In genomic region chr11:88382449-88382848, GRCm38 (mm10) we compare ENCODE assay signal across 27 mouse cellular contexts.
A peak's percentile ranks its signal among the peaks of the same experiment; 100 is the strongest.
DNase-seq lines count a peak whose midpoint lies in the region; ATAC-seq and TF ChIP-seq lines count a peak whose summit lies in the region.
"Had no signal": no experiment of that assay in that cellular context is flagged by ENCODE, and none has a peak within 500 bp of the region (broad histone marks: within the 10 kb centered on the region; RNA-seq: fewer than 3 reads in every experiment).

No protein-coding gene starts in this region.

- no peaks in the 10 kb centered on the region for H3K9me3 ChIP-seq in forebrain, embryonic 14.5 days (replicated peaks; ENCODE audit: control insufficient read depth, low read length)
- no peaks in the 10 kb centered on the region for H3K9me3 ChIP-seq in forebrain, embryonic 16.5 days (ENCODE audit: control insufficient read depth, low read length)
- no peaks in the 10 kb centered on the region for H3K9me3 ChIP-seq in hindbrain, embryonic 13.5 days
- no peaks in the 10 kb centered on the region for H3K9me3 ChIP-seq in hindbrain, postnatal 0 days (ENCODE audit: low read length)
- no peaks in the 10 kb centered on the region for H3K9me3 ChIP-seq in midbrain, embryonic 10.5 days (replicated peaks)
- H3K9me3 ChIP-seq in midbrain, embryonic 16.5 days (replicated peaks; ENCODE audit: control insufficient read depth, low read length, poor library complexity, severe bottlenecking): no peaks in the 10 kb centered on the region
- no peaks in the 10 kb centered on the region for H3K9me3 ChIP-seq in forebrain, postnatal 0 days (ENCODE audit: low read length)
- H3K9me3 ChIP-seq: kidney, embryonic 15.5 days; limb, embryonic 15.5 days; lung, embryonic 15.5 days; neural tube, embryonic 15.5 days had no signal

- no peak overlapping the region for H3K27ac ChIP-seq in forebrain, embryonic 14.5 days (ENCODE audit: low read depth, low read length)
- H3K27ac ChIP-seq in forebrain, embryonic 16.5 days (ENCODE audit: low read length): no peak overlapping the region
- H3K27ac ChIP-seq in hindbrain, embryonic 13.5 days: peak overlapping the region; percentile 83
- no peak overlapping the region for H3K27ac ChIP-seq in hindbrain, postnatal 0 days
- H3K27ac ChIP-seq in midbrain, embryonic 10.5 days (replicated peaks): peak overlapping the region; percentile 39; the same call in 1 of the 2 replicates
- no peak overlapping the region for H3K27ac ChIP-seq in midbrain, embryonic 16.5 days (ENCODE audit: low read length)
- H3K27ac ChIP-seq in forebrain, postnatal 0 days (ENCODE audit: low read depth, low read length): no peak overlapping the region
- H3K27ac ChIP-seq: kidney, embryonic 15.5 days; limb, embryonic 15.5 days; liver, embryonic 14.5 days; lung, embryonic 15.5 days; neural tube, embryonic 15.5 days had no signal

- H3K27me3 ChIP-seq in forebrain, embryonic 14.5 days (replicated peaks; ENCODE audit: control insufficient read depth, insufficient read depth, low read length): no peaks in the 10 kb centered on the region
- H3K27me3 ChIP-seq in forebrain, embryonic 16.5 days (replicated peaks; ENCODE audit: control insufficient read depth, insufficient read depth, low read length): no peaks in the 10 kb centered on the region
- no peaks in the 10 kb centered on the region for H3K27me3 ChIP-seq in hindbrain, embryonic 13.5 days
- no peaks in the 10 kb centered on the region for H3K27me3 ChIP-seq in hindbrain, postnatal 0 days (ENCODE audit: insufficient read depth, low read length)
- no peaks in the 10 kb centered on the region for H3K27me3 ChIP-seq in midbrain, embryonic 10.5 days (ENCODE audit: low read depth, poor library complexity, severe bottlenecking)
- no peaks in the 10 kb centered on the region for H3K27me3 ChIP-seq in midbrain, embryonic 16.5 days (ENCODE audit: control insufficient read depth, insufficient read depth, low read depth, low read length)
- no peaks in the 10 kb centered on the region for H3K27me3 ChIP-seq in forebrain, postnatal 0 days (ENCODE audit: insufficient read depth, low read length)
- H3K27me3 ChIP-seq: kidney, embryonic 15.5 days; limb, embryonic 15.5 days; lung, embryonic 15.5 days; neural tube, embryonic 15.5 days had no signal

- no peak overlapping the region for H3K4me3 ChIP-seq in forebrain, embryonic 14.5 days (ENCODE audit: low read depth, low read length)
- no peak overlapping the region for H3K4me3 ChIP-seq in forebrain, embryonic 16.5 days (replicated peaks; ENCODE audit: low read length)
- H3K4me3 ChIP-seq in hindbrain, embryonic 13.5 days: no peak overlapping the region
- H3K4me3 ChIP-seq in hindbrain, postnatal 0 days (ENCODE audit: low read length): no peak overlapping the region
- no peak overlapping the region for H3K4me3 ChIP-seq in midbrain, embryonic 10.5 days
- no peak overlapping the region for H3K4me3 ChIP-seq in midbrain, embryonic 16.5 days (ENCODE audit: low read depth, low read length)
- H3K4me3 ChIP-seq in forebrain, postnatal 0 days (ENCODE audit: low read depth, low read length): no peak overlapping the region
- H3K4me3 ChIP-seq: kidney, embryonic 15.5 days; limb, embryonic 15.5 days; lung, embryonic 15.5 days; myocyte; neural tube, embryonic 15.5 days had no signal

- peak; percentile 59 for DNase-seq in forebrain, embryonic 14.5 days (ENCODE audit: low spot score)
- DNase-seq in hindbrain, postnatal 0 days (ENCODE audit: low spot score): no peak
- no peak for DNase-seq in midbrain, embryonic 10.5 days (ENCODE audit: low spot score)
- peak; percentile 71 for DNase-seq in forebrain, postnatal 0 days
- DNase-seq in frontal cortex, postnatal 10 days (ENCODE audit: low spot score in 2 of 2): no peak
- DNase-seq: adrenal gland, postnatal 25 days; cerebellum, adult 9-10 months; gastrocnemius, postnatal 14 days; heart, adult 11 months; kidney, adult 11 months; kidney, postnatal 36 days; layer of hippocampus, adult 9-11 months; left cerebral cortex, postnatal 4 days; lung, postnatal 4 days; right cerebral cortex, adult 18-20 months; thymus, adult 18-20 months; thymus, postnatal 36 days had no signal

- no peak for ATAC-seq in forebrain, embryonic 14.5 days
- no peak for ATAC-seq in forebrain, embryonic 16.5 days
- no peak for ATAC-seq in hindbrain, embryonic 13.5 days (ENCODE audit: low FRiP score)
- ATAC-seq in hindbrain, postnatal 0 days: no peak
- no peak for ATAC-seq in midbrain, embryonic 16.5 days
- ATAC-seq in forebrain, postnatal 0 days: 0 out of 2 replicates have a peak, but pooled peaks have one; percentile 18
- ATAC-seq: CD4-positive, CD25-positive, alpha-beta regulatory T cell, adult 4 months had no signal

- H3K9ac ChIP-seq in forebrain, embryonic 14.5 days (ENCODE audit: low read length): no peak overlapping the region
- no peak overlapping the region for H3K9ac ChIP-seq in forebrain, embryonic 16.5 days (replicated peaks; ENCODE audit: low read depth, low read length)
- peak overlapping the region; percentile 29; the same call in 1 of the 2 replicates for H3K9ac ChIP-seq in hindbrain, embryonic 13.5 days
- no peak overlapping the region for H3K9ac ChIP-seq in hindbrain, postnatal 0 days (replicated peaks; ENCODE audit: low read length)
- H3K9ac ChIP-seq in midbrain, embryonic 16.5 days (ENCODE audit: low read depth, low read length): no peak overlapping the region
- H3K9ac ChIP-seq in forebrain, postnatal 0 days: no peak overlapping the region
- H3K9ac ChIP-seq: kidney, embryonic 15.5 days; limb, embryonic 15.5 days; liver, embryonic 14.5 days; lung, embryonic 15.5 days; neural tube, embryonic 15.5 days had no signal

- peaks cover 23% of the 10 kb centered on the region for H3K36me3 ChIP-seq in forebrain, embryonic 14.5 days (ENCODE audit: control insufficient read depth, insufficient read depth, low read length)
- H3K36me3 ChIP-seq in forebrain, embryonic 16.5 days (ENCODE audit: control insufficient read depth, insufficient read depth): no peaks in the 10 kb centered on the region; the same call in 1 of the 2 replicates
- H3K36me3 ChIP-seq in hindbrain, embryonic 13.5 days: peaks cover 20% of the 10 kb centered on the region
- no peaks in the 10 kb centered on the region; the same call in 1 of the 2 replicates for H3K36me3 ChIP-seq in hindbrain, postnatal 0 days (ENCODE audit: insufficient read depth, low read length)
- H3K36me3 ChIP-seq in midbrain, embryonic 10.5 days: peaks cover 88% of the 10 kb centered on the region
- no peaks in the 10 kb centered on the region; the same call in 1 of the 2 replicates for H3K36me3 ChIP-seq in midbrain, embryonic 16.5 days (ENCODE audit: control insufficient read depth, insufficient read depth, low read length)
- H3K36me3 ChIP-seq in forebrain, postnatal 0 days (ENCODE audit: insufficient read depth): no peaks in the 10 kb centered on the region
- H3K36me3 ChIP-seq: lung, embryonic 15.5 days; neural tube, embryonic 15.5 days had no signal

- peaks cover 20% of the 10 kb centered on the region for H3K4me1 ChIP-seq in forebrain, embryonic 14.5 days (ENCODE audit: control insufficient read depth, insufficient read depth, low read length)
- H3K4me1 ChIP-seq in forebrain, embryonic 16.5 days (replicated peaks; ENCODE audit: control insufficient read depth, insufficient read depth, low read length): peaks cover 30% of the 10 kb centered on the region
- peaks cover 54% of the 10 kb centered on the region for H3K4me1 ChIP-seq in hindbrain, embryonic 13.5 days (replicated peaks)
- 0 out of 2 replicates have a peak, but pooled peaks cover 2% of the 10 kb centered on the region for H3K4me1 ChIP-seq in hindbrain, postnatal 0 days (ENCODE audit: insufficient read depth, low read length)
- H3K4me1 ChIP-seq in midbrain, embryonic 10.5 days: peaks cover 59% of the 10 kb centered on the region
- peaks cover 16% of the 10 kb centered on the region for H3K4me1 ChIP-seq in midbrain, embryonic 16.5 days (ENCODE audit: control insufficient read depth, insufficient read depth, low read length)
- H3K4me1 ChIP-seq in forebrain, postnatal 0 days (ENCODE audit: insufficient read depth): 0 out of 2 replicates have a peak, but pooled peaks cover 5% of the 10 kb centered on the region
- H3K4me1 ChIP-seq: limb, embryonic 15.5 days had no signal

- no peak for TF ChIP-seq CTCF in hindbrain, postnatal 0 days (IDR thresholded peaks at IDR 0.05; ENCODE audit: low read depth)
- no peak for TF ChIP-seq CTCF in forebrain, postnatal 0 days (IDR thresholded peaks at IDR 0.05; ENCODE audit: low read depth)

- 71% methylated on average over 9 of the region's 9 CpGs for WGBS in forebrain, embryonic 14.5 days
- 47% methylated on average over 9 of the region's 9 CpGs for WGBS in forebrain, embryonic 16.5 days
- WGBS in hindbrain, embryonic 13.5 days: 77% methylated on average over 9 of the region's 9 CpGs
- 68% methylated on average over 9 of the region's 9 CpGs for WGBS in hindbrain, postnatal 0 days
- WGBS in midbrain, embryonic 10.5 days: 92% methylated on average over 9 of the region's 9 CpGs
- 78% methylated on average over 9 of the region's 9 CpGs for WGBS in midbrain, embryonic 16.5 days
- 48% methylated on average over 9 of the region's 9 CpGs for WGBS in forebrain, postnatal 0 days

- H3K4me2 ChIP-seq in forebrain, embryonic 14.5 days (ENCODE audit: low read length): no peak overlapping the region
- H3K4me2 ChIP-seq in forebrain, embryonic 16.5 days (ENCODE audit: low read length): no peak overlapping the region
- no peak overlapping the region for H3K4me2 ChIP-seq in hindbrain, embryonic 13.5 days
- H3K4me2 ChIP-seq in hindbrain, postnatal 0 days (ENCODE audit: low read depth, low read length): no peak overlapping the region
- no peak overlapping the region for H3K4me2 ChIP-seq in midbrain, embryonic 16.5 days (ENCODE audit: low read length)
- no peak overlapping the region for H3K4me2 ChIP-seq in forebrain, postnatal 0 days (ENCODE audit: low read depth)
- H3K4me2 ChIP-seq: kidney, embryonic 15.5 days; limb, embryonic 15.5 days; lung, embryonic 15.5 days; neural tube, embryonic 15.5 days had no signal

Comparison
In these comparisons a context has a peak if more than half of its experiments do, and no peak if none do; other contexts are left out.
1. H3K27ac ChIP-seq: peak in hindbrain, embryonic 13.5 days (single experiment) and midbrain, embryonic 10.5 days (single experiment); none in forebrain, embryonic 14.5 days (single experiment), forebrain, embryonic 16.5 days (single experiment), hindbrain, postnatal 0 days (single experiment), midbrain, embryonic 16.5 days (single experiment) and forebrain, postnatal 0 days (single experiment).
2. DNase-seq: peak in forebrain, embryonic 14.5 days (single experiment) and forebrain, postnatal 0 days (single experiment); none in hindbrain, postnatal 0 days (single experiment), midbrain, embryonic 10.5 days (single experiment) and frontal cortex, postnatal 10 days (0 of 2).